Mouse (Mus musculus) adrenal gland, adult 10 weeks (tissue): Measurements from ENCODE around the gene Olfr11. TPM values are rescaled to one million over a fixed set of nuclear protein-coding genes. Genes with fewer than 3 reads are reported as not detected.

Experiments used
- polyA plus RNA-seq: library from polyadenylated mRNA; stranded (reverse); fragments of 350-450 nt; fragmentation: Illumina TruSeq; extraction: RNeasy Lipid Tissue Mini Kit (QIAGEN cat#74804); gene quantifications from one replicate; pipeline ENCODE4 v1.2.3, GENCODE M21; 2014; ENCODE audit warnings: low read depth, low replicate concordance

Gene Olfr11
- not detected for polyA plus RNA-seq

DNA sequence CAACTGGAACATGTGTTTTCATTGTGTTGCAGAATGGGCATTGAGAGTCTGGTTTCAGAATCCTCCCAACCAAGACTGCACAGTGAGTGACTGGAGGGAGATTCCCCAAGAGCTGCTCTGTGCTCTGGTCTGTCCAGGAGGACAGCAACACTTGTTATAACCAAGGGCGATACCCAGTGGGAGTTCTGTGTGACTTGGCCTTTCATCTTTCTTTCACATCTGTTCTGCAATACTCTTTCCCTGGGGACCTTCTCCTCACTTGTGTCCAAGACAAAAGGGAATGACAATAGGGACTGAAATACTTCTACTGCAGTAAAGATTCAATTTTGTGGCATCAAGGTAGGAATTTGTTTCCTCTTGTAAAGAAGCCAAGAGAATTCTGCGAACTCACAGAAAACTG is at the start of gene Olfr11:
Olfr11 (minus strand) TSS at position 101 of the 400 bp plus-strand sequence.

DNA sequence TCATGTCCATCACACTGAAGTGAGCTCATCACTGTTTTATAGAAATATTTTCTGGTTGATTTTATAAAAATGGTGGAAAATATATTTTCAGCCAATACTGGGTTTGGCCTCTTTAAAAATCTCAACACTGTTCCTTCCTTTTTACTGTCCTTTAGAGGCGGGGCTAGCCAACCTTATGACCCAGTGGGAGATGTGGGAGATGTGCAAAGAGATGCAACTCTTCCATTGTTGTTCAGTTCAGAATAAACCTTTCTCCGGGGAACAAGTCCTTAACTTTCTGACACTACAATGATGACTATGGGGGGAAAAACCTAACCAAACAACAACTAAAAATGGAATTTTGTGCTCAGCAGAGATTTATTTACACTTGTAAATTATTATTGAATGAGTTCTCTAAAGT is 35.0 kb upstream of the Olfr11 start, which contains the start of gene Olfr1360:
Olfr1360 (minus strand) TSS at position 101 of the 400 bp plus-strand sequence.

DNA sequence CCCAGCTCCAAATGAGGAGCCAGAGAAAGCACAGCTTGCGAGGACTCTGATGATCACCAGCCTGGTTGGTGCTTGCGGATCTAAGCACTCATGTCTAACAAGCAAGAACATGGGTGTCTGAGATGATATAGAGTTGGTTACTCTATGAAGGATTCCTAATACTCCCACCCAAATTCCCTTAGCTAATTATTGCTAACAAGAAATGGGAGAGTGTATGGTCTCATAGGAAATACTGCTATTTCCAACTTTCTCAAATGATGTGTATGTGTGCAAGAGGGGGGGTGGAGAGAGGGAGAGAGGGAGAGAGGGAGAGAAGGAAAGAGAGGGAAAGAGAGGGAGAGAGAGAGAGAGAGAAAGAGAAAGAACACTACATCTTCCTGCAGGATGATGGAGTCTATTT is 21.0 kb upstream of the Olfr11 start, which contains the start of gene Olfr1361:
Olfr1361 (minus strand) TSS at position 101 of the 400 bp plus-strand sequence.

DNA sequence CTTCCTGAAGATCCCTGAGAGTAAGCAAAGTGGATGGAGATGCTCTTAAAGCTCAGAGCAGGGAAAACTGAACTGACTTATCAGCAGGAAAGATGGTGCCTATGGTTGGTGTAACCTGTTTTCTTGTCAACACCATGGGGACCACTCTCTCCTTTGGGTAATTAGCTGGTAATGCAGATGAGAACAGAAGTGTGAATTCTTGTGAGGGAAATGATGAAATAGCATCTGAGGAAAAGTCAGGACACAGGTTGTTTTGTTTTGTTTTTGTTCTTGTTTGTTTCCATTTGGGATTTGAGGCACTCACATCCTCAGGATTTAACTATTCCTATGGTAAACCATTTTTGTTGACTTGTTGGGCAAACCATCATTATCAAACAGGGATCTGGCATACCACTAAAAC is 28.4 kb downstream of the Olfr11 start, which contains the start of gene Olfr1362:
Olfr1362 (minus strand) TSS at position 101 of the 400 bp plus-strand sequence.

Other genes starting within 250 kb of the Olfr11 start
- 88.2 TPM for gene Zkscan3, start 239.8 kb downstream of the Olfr11 start, polyA plus RNA-seq
- gene Pgbd1, start 201.5 kb downstream of the Olfr11 start, polyA plus RNA-seq, result 4.0 TPM
- 95.7 TPM for gene Zscan26, start 188.8 kb downstream of the Olfr11 start, polyA plus RNA-seq
- gene Nkapl, start 174.0 kb downstream of the Olfr11 start, polyA plus RNA-seq, result 2.3 TPM
- 1.8 TPM for gene Zkscan4, start 163.6 kb downstream of the Olfr11 start, polyA plus RNA-seq
- not detected for gene Gm10065, start 163.1 kb downstream of the Olfr11 start, polyA plus RNA-seq
- gene AK157302, start 147.3 kb downstream of the Olfr11 start, polyA plus RNA-seq, result 5.3 TPM
- not detected for gene Gm11273, start 141.1 kb downstream of the Olfr11 start, polyA plus RNA-seq
- gene Zkscan8, start 111.4 kb downstream of the Olfr11 start, polyA plus RNA-seq, result 41.5 TPM
- gene Olfr1366, start 99.7 kb downstream of the Olfr11 start, polyA plus RNA-seq, result not detected
- not detected for gene Olfr1535, start 82.6 kb downstream of the Olfr11 start, polyA plus RNA-seq
- not detected for gene Olfr1364, start 60.8 kb downstream of the Olfr11 start, polyA plus RNA-seq
- gene Olfr1362, start 28.5 kb downstream of the Olfr11 start, polyA plus RNA-seq, result not detected
- not detected for gene Olfr1361, start 20.9 kb upstream of the Olfr11 start, polyA plus RNA-seq
- gene Olfr1360, start 34.9 kb upstream of the Olfr11 start, polyA plus RNA-seq, result not detected
- not detected for gene Olfr1359, start 55.6 kb upstream of the Olfr11 start, polyA plus RNA-seq
- gene Hist1h2bl, start 73.6 kb upstream of the Olfr11 start, polyA plus RNA-seq, result not detected
- not detected for gene Hist1h2ai, start 73.9 kb upstream of the Olfr11 start, polyA plus RNA-seq
- gene Hist1h3h, start 75.1 kb upstream of the Olfr11 start, polyA plus RNA-seq, result not detected
- not detected for gene Hist1h2bm, start 79.5 kb upstream of the Olfr11 start, polyA plus RNA-seq
- gene Hist1h4j, start 92.5 kb upstream of the Olfr11 start, polyA plus RNA-seq, result not detected
- gene Hist1h4k, start 108.0 kb upstream of the Olfr11 start, polyA plus RNA-seq, result not detected
- gene Hist1h2ak, start 111.3 kb upstream of the Olfr11 start, polyA plus RNA-seq, result not detected
- gene Hist1h2bn, start 111.6 kb upstream of the Olfr11 start, polyA plus RNA-seq, result not detected
- gene Hist1h1b, start 138.1 kb upstream of the Olfr11 start, polyA plus RNA-seq, result not detected
- gene Hist1h3i, start 140.9 kb upstream of the Olfr11 start, polyA plus RNA-seq, result not detected
- gene Hist1h2an, start 144.7 kb upstream of the Olfr11 start, polyA plus RNA-seq, result not detected
- gene Hist1h2bp, start 144.9 kb upstream of the Olfr11 start, polyA plus RNA-seq, result not detected
- gene Hist1h2bq, start 167.7 kb upstream of the Olfr11 start, polyA plus RNA-seq, result not detected
- gene Hist1h2ao, start 167.9 kb upstream of the Olfr11 start, polyA plus RNA-seq, result not detected
- gene Hist1h4m, start 169.2 kb upstream of the Olfr11 start, polyA plus RNA-seq, result not detected
- not detected for gene Hist1h4n, start 189.7 kb upstream of the Olfr11 start, polyA plus RNA-seq
- not detected for gene Hist1h2ap, start 191.0 kb upstream of the Olfr11 start, polyA plus RNA-seq
- gene Hist1h2br, start 191.2 kb upstream of the Olfr11 start, polyA plus RNA-seq, result 1.2 TPM